Mouse (Mus musculus) bone marrow, adult 2 months (tissue): ENCODE measurements around the gene Eps8.

Experiments used
- CTCF ChIP-seq: fragments of 200-500 bp; IDR thresholded peaks from 2 replicates; pipeline ENCODE4 v1.5.1; 2011; ENCODE audit warnings: low read length, control low read depth; ENCODE audit not compliant: control insufficient read depth, insufficient read depth
- POLR2A ChIP-seq: fragments of 200-500 bp; IDR thresholded peaks from 2 replicates; pipeline ENCODE4 v1.6.1; 2011; ENCODE audit warnings: low read depth, mild to moderate bottlenecking, control low read depth, low read length, borderline replicate concordance; ENCODE audit not compliant: control insufficient read depth

DNA sequence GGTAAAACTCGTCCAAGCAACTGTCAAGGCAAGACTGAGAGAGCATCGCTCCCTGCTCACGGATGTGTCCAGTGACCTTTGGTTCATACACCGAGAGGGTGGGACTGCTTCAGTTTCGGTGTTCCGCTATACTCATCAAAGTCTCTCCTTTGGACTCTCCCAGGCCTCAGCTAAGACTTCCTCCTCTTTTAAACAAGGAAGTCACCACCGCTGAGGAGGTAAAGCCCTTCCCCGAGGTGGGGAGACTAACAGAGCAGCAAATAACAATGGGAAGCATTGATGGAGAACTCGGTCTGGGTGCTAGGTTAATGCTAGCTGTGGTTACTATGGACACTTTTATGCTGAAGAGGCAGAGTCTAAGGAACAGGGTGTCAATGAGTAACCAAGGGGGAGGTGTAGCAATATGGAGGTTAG lies 84.0 kb downstream of the Eps8 start:
- TF ChIP-seq POLR2A = no peak
- no peak for TF ChIP-seq CTCF
